Mouse (Mus musculus): Measurements from ENCODE around the gene Try10. TPM values are rescaled to one million over a fixed set of nuclear protein-coding genes. Genes with fewer than 3 reads are reported as not detected.
"Not testable (repeated sequence)": the region's sequence is repeated elsewhere in the genome, so short reads cannot be mapped to it uniquely, and the experiment has no call there.

Gene Try10
- not detected in 2 replicates for polyA plus RNA-seq (2015; fragmentation: Nextera tagmentation; extraction: Ambion mirVana)

GRCm38 (mm10) chr6:41353932-41354331 is at the start of gene Try10:
Gene Try10, plus strand, starts transcription at chr6:41354105.
- Histone ChIP-seq H3K36me3 (no peaks in the 10 kb centered on the region), H3K4me2 (no peak within 1 kb of the TSS), H3K4me3 (no peak within 1 kb of the TSS), H3K27ac (replicated peaks) (no peak within 1 kb of the TSS), H3K4me1 (no peaks in the 10 kb centered on the region), H3K9me3 (no peaks in the 10 kb centered on the region), H3K27me3 (replicated peaks) (no peaks in the 10 kb centered on the region), H3K9ac (no peak within 1 kb of the TSS)
- 64% methylated on average over 2 of the region's 2 CpGs for WGBS
- ATAC-seq (ENCODE audit: extremely low read depth, insufficient number of reproducible peaks, low FRiP score, low TSS enrichment): no peak

GRCm38 (mm10) chr6:41316741-41317140 is 37.2 kb upstream of the Try10 start, which contains the start of gene Try5:
Gene Try5, minus strand, starts transcription at chr6:41316841.
- not testable (repeated sequence) for H3K4me3 ChIP-seq; H3K27ac ChIP-seq (replicated peaks); H3K27me3 ChIP-seq (replicated peaks); H3K4me1 ChIP-seq; H3K9ac ChIP-seq; H3K4me2 ChIP-seq; H3K9me3 ChIP-seq; ATAC-seq (ENCODE audit: extremely low read depth, insufficient number of reproducible peaks, low FRiP score, low TSS enrichment); H3K36me3 ChIP-seq
- 56% methylated on average over 3 of the region's 3 CpGs for WGBS

GRCm38 (mm10) chr6:41373772-41374171 is 19.9 kb downstream of the Try10 start:
- not testable (repeated sequence) for H3K4me1 ChIP-seq; H3K4me2 ChIP-seq; H3K27ac ChIP-seq (replicated peaks); ATAC-seq (ENCODE audit: extremely low read depth, insufficient number of reproducible peaks, low FRiP score, low TSS enrichment); H3K9me3 ChIP-seq; H3K27me3 ChIP-seq (replicated peaks); H3K4me3 ChIP-seq; H3K9ac ChIP-seq; H3K36me3 ChIP-seq
- WGBS: 76% methylated on average over 2 of the region's 2 CpGs

GRCm38 (mm10) chr6:41377578-41377977 is 23.7 kb downstream of the Try10 start, which contains the start of gene Prss3:
Gene Prss3, minus strand, starts transcription at chr6:41377678.
- H3K36me3 ChIP-seq; H3K27me3 ChIP-seq (replicated peaks); H3K4me3 ChIP-seq; ATAC-seq (ENCODE audit: extremely low read depth, insufficient number of reproducible peaks, low FRiP score, low TSS enrichment); H3K9ac ChIP-seq; H3K27ac ChIP-seq (replicated peaks); H3K9me3 ChIP-seq; H3K4me1 ChIP-seq; H3K4me2 ChIP-seq: not testable (repeated sequence)

DNA sequence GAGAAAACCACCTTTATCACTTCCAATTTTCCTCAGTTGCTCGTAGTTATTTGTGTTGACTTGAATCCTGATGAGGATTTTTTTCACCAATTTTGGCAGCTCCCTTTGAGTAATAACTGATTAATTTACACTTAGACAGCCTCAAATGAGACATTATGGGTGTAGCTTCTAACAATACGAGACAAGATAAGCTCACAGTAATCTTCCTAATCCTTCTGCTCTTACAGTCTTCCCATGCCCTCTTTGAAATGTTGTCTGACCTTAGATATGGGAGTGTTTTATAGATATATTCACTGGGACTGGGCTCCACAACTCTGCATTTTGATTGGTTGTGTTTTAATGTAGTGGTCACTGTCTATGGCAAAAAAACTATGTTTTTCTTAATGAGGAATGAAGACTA is 32.9 kb downstream of the Try10 start:
- Histone ChIP-seq H3K4me3 (no peak overlapping the region), H3K4me1 (no peaks in the 10 kb centered on the region), H3K36me3 (no peaks in the 10 kb centered on the region), H3K4me2 (no peak overlapping the region), H3K9ac (no peak overlapping the region), H3K9me3 (no peaks in the 10 kb centered on the region), H3K27me3 (replicated peaks) (no peaks in the 10 kb centered on the region), H3K27ac (replicated peaks) (no peak overlapping the region)
- no peak for ATAC-seq (ENCODE audit: extremely low read depth, insufficient number of reproducible peaks, low FRiP score, low TSS enrichment)
- 59% methylated on average over 2 of the region's 2 CpGs for WGBS

DNA sequence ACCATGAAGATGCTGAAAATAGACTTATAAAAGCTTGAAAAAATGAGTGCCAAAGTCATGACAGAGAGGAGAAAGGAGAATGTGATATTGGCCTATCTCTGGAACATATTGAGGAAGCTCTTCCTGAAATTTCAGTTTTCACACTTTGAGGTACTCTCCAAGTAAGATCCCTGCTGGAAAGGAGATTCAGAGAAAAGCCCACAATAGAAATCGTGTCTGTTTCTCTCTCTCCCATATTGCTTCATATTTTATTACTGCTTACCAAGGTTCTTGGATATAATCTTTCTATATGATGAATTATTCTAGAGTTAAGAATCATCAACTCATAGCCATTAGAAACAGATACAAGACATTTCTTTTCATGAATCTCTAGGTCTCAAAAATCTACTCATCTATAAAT is 37.7 kb downstream of the Try10 start:
- WGBS: 38% methylated on average over 1 of the region's 1 CpGs
- not testable (repeated sequence) for H3K4me1 ChIP-seq; H3K4me3 ChIP-seq; ATAC-seq (ENCODE audit: extremely low read depth, insufficient number of reproducible peaks, low FRiP score, low TSS enrichment); H3K9ac ChIP-seq; H3K27ac ChIP-seq (replicated peaks); H3K27me3 ChIP-seq (replicated peaks); H3K4me2 ChIP-seq; H3K36me3 ChIP-seq; H3K9me3 ChIP-seq

DNA sequence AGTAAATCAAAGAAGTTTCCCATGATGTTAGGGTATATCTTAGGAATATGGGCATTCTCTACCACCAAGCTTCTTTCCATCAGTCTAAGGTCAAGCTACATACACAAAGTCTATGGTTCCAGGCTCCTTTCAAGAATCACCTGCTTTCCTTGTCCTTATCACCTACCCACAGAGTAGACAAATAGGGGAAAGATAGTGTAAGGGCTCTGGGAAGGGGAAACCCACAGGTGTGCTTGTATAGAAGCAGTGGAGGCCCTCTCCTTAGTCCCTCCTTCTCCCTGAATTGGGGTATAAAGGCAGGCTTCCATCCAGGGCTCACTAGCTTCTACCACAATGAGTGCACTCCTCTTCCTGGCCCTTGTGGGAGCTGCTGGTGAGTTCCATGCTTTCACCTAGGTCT is 38.2 kb downstream of the Try10 start, which contains the start of gene Gm5771:
Gene Gm5771 (plus strand): TSS at position 301 of the 400 bp plus-strand sequence.
- not testable (repeated sequence) for H3K4me2 ChIP-seq; H3K4me3 ChIP-seq; H3K9ac ChIP-seq; H3K4me1 ChIP-seq; H3K9me3 ChIP-seq; H3K27ac ChIP-seq (replicated peaks); ATAC-seq (ENCODE audit: extremely low read depth, insufficient number of reproducible peaks, low FRiP score, low TSS enrichment); H3K36me3 ChIP-seq; H3K27me3 ChIP-seq (replicated peaks)

Other genes starting within 250 kb of the Try10 start
- gene Try4, start 51.8 kb upstream of the Try10 start, polyA plus RNA-seq (2015; fragmentation: Nextera tagmentation; extraction: Ambion mirVana): not detected in 2 replicates
- gene Try5, start 37.3 kb upstream of the Try10 start, polyA plus RNA-seq (2015; fragmentation: Nextera tagmentation; extraction: Ambion mirVana): not detected in 2 replicates
- gene Prss3, start 23.6 kb downstream of the Try10 start, polyA plus RNA-seq (2015; fragmentation: Nextera tagmentation; extraction: Ambion mirVana): not detected in 2 replicates
- not detected in 2 replicates for gene Gm5771, start 38.3 kb downstream of the Try10 start, polyA plus RNA-seq (2015; fragmentation: Nextera tagmentation; extraction: Ambion mirVana)
- not detected in 2 replicates for gene Gm10334, start 92.0 kb downstream of the Try10 start, polyA plus RNA-seq (2015; fragmentation: Nextera tagmentation; extraction: Ambion mirVana)
- not detected in 2 replicates for gene Prss1, start 104.8 kb downstream of the Try10 start, polyA plus RNA-seq (2015; fragmentation: Nextera tagmentation; extraction: Ambion mirVana)
- gene Prss2, start 167.7 kb downstream of the Try10 start, polyA plus RNA-seq (2015; fragmentation: Nextera tagmentation; extraction: Ambion mirVana): not detected in 2 replicates